In the genomic region with DNA sequence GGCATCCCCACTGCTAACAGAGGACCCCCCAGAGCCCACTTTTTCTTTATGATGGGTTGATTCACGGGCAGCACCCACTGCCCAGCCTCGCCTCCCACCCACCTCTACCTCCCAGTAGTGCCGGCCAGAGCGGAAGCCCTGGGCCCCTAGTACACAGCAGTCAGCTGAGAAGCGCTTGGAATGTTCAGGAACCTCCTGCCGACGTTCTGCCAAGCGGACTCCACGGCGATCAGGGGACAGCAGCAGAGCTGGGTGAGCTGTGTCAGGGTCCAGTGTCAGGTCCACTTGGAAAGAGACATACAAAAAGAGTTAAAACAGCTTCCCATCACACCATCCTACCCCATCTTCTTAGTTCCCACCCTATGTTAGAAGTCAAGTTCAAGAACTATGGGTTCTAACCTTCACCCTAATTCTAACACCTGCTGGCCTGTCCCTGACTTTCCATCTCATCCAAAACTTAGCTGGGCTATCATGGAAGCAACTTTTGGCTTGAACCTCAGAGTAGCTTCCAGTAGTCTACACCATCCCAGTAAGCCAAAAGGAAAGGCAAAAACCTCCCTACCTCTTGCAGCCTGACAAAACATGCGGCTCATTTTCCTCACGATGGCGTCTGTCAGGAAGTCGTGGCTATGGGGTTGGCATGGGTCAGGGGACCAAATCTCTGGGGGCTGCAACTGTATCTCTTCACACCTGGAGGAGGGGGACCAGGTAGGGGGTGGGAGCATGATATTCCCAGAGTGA, we compare ENCODE assay signal across 9 mouse cellular contexts. TPM values are rescaled to one million over a fixed set of nuclear protein-coding genes. Genes with fewer than 3 reads are reported as not detected.
A peak's percentile ranks its signal among the peaks of the same experiment; 100 is the strongest.
DNase-seq lines count a peak whose midpoint lies in the region; ATAC-seq and TF ChIP-seq lines count a peak whose summit lies in the region.
"Had no signal": no experiment of that assay in that cellular context is flagged by ENCODE, and none has a peak within 500 bp of the region (broad histone marks: within the 10 kb centered on the region; RNA-seq: fewer than 3 reads in every experiment).

No protein-coding gene starts in this region.

- TF ChIP-seq CTCF in layer of hippocampus, adult 2 months (conservative IDR thresholded peaks at IDR 0.05) = no peak

- H3K27me3 ChIP-seq in embryonic facial prominence, embryonic 12.5 days = no peaks in the 10 kb centered on the region
- H3K27me3 ChIP-seq in hindbrain, embryonic 16.5 days (replicated peaks; ENCODE audit: control insufficient read depth, insufficient read depth, low read length) = no peaks in the 10 kb centered on the region

- DNase-seq in layer of hippocampus, adult 2 months (ENCODE audit: low spot score in 2 of 2) = no peak
- DNase-seq in layer of hippocampus, adult 9-11 months = no peak
- DNase-seq in spleen, postnatal 10 days (ENCODE audit: low spot score in 2 of 2) = no peak
- no peak for DNase-seq in retina, postnatal 1 day
- DNase-seq: thymus, postnatal 4 days had no signal

- peaks cover 96% of the 10 kb centered on the region for H3K36me3 ChIP-seq in embryonic facial prominence, embryonic 12.5 days
- H3K36me3 ChIP-seq in hindbrain, embryonic 16.5 days (ENCODE audit: control insufficient read depth, insufficient read depth, low read length) = peaks cover 68% of the 10 kb centered on the region

- no peak overlapping the region for H3K4me2 ChIP-seq in embryonic facial prominence, embryonic 12.5 days (replicated peaks)
- H3K4me2 ChIP-seq in hindbrain, embryonic 16.5 days (ENCODE audit: low read length) = no peak overlapping the region

- no peaks in the 10 kb centered on the region for H3K4me1 ChIP-seq in embryonic facial prominence, embryonic 12.5 days
- H3K4me1 ChIP-seq in hindbrain, embryonic 16.5 days (ENCODE audit: control insufficient read depth, insufficient read depth, low read depth, low read length) = no peaks in the 10 kb centered on the region; the same call in 1 of the 2 replicates

- no peak overlapping the region for H3K4me3 ChIP-seq in layer of hippocampus, adult 2 months
- no peak overlapping the region for H3K4me3 ChIP-seq in embryonic facial prominence, embryonic 12.5 days
- no peak overlapping the region for H3K4me3 ChIP-seq in hindbrain, embryonic 16.5 days (ENCODE audit: low read length)
- H3K4me3 ChIP-seq: left cerebral cortex, adult 2 months had no signal

- H3K27ac ChIP-seq in layer of hippocampus, adult 2 months = peak overlapping the region; percentile 37
- H3K27ac ChIP-seq in embryonic facial prominence, embryonic 12.5 days = 0 out of 2 replicates have a peak overlapping the region, but pooled peaks have one; percentile 46
- H3K27ac ChIP-seq in hindbrain, embryonic 16.5 days (ENCODE audit: low read depth, low read length) = no peak overlapping the region

- WGBS in embryonic facial prominence, embryonic 12.5 days = 60% methylated on average over 14 of the region's 14 CpGs
- 61% methylated on average over 14 of the region's 14 CpGs for WGBS in hindbrain, embryonic 16.5 days

- H3K9ac ChIP-seq in embryonic facial prominence, embryonic 12.5 days = no peak overlapping the region
- H3K9ac ChIP-seq in hindbrain, embryonic 16.5 days (ENCODE audit: low read depth, low read length) = no peak overlapping the region

- no peaks in the 10 kb centered on the region for H3K9me3 ChIP-seq in embryonic facial prominence, embryonic 12.5 days
- no peaks in the 10 kb centered on the region for H3K9me3 ChIP-seq in hindbrain, embryonic 16.5 days (ENCODE audit: control insufficient read depth, low read length)

- 0 out of 2 replicates have a peak, but pooled peaks have one; percentile 47 for ATAC-seq in embryonic facial prominence, embryonic 12.5 days (ENCODE audit: insufficient number of reproducible peaks, insufficient read depth, low FRiP score, low TSS enrichment)
- ATAC-seq in hindbrain, embryonic 16.5 days = 0 out of 2 replicates have a peak, but pooled peaks have one; percentile 5
- ATAC-seq in megakaryocyte progenitor cell, adult 5-6 weeks (replicated peaks; ENCODE audit: poor library complexity) = peak; percentile 5; the same call in 1 of the 2 replicates

RNA-seq across cellular contexts. Expression of gene Rack1, which starts 7.6 kb away (rescaled TPM):
- total RNA-seq in layer of hippocampus, adult 2 months (2021) = 100 to 1,000 TPM; 226 to 240 TPM
- polyA plus RNA-seq in embryonic facial prominence, embryonic 12.5 days (2016; fragmentation: Nextera tagmentation; extraction: Ambion mirVana) = 660 and 665 TPM in 2 replicates
- polyA plus RNA-seq in hindbrain, embryonic 16.5 days (2015; fragmentation: Nextera tagmentation; extraction: Ambion mirVana) = 343 and 349 TPM in 2 replicates
- 3,057 and 3,071 TPM in 2 replicates for total RNA-seq in megakaryocyte progenitor cell, adult 5-6 weeks (2015)
- total RNA-seq in megakaryocyte progenitor cell, adult 5-6 weeks (2017) = 1,485 and 1,729 TPM in 2 replicates

RNA-seq across cellular contexts. Expression of gene Trim41, which starts 9.4 kb away (rescaled TPM):
- total RNA-seq in layer of hippocampus, adult 2 months (2021) = 10 to 100 TPM; 56.8 to 61.5 TPM
- polyA plus RNA-seq in embryonic facial prominence, embryonic 12.5 days (2016; fragmentation: Nextera tagmentation; extraction: Ambion mirVana) = 6.7 and 7.1 TPM in 2 replicates
- 6.5 and 7.1 TPM in 2 replicates for polyA plus RNA-seq in hindbrain, embryonic 16.5 days (2015; fragmentation: Nextera tagmentation; extraction: Ambion mirVana)
- 11.7 and 12.6 TPM in 2 replicates for total RNA-seq in megakaryocyte progenitor cell, adult 5-6 weeks (2015)
- 63.3 and 72.7 TPM in 2 replicates for total RNA-seq in megakaryocyte progenitor cell, adult 5-6 weeks (2017)

RNA-seq across cellular contexts. Expression of gene Trim7, which starts 18.2 kb away (rescaled TPM):
- total RNA-seq in layer of hippocampus, adult 2 months (2021) = 1 to 10 TPM; 2.6 to 2.8 TPM
- polyA plus RNA-seq in embryonic facial prominence, embryonic 12.5 days (2016; fragmentation: Nextera tagmentation; extraction: Ambion mirVana) = 0.65 and 1.5 TPM in 2 replicates
- polyA plus RNA-seq in hindbrain, embryonic 16.5 days (2015; fragmentation: Nextera tagmentation; extraction: Ambion mirVana) = 1.7 and 2.7 TPM in 2 replicates
- 0.12 and 0.32 TPM in 2 replicates for total RNA-seq in megakaryocyte progenitor cell, adult 5-6 weeks (2015)
- total RNA-seq in megakaryocyte progenitor cell, adult 5-6 weeks (2017) = 0.51 and 3.5 TPM in 2 replicates

RNA-seq across cellular contexts. Expression of gene Gm12184, which starts 18.7 kb away (rescaled TPM):
- 1 to 10 TPM in 1 of 2 experiments, under 1 TPM in 1; 0.79 to 1.3 TPM for total RNA-seq in layer of hippocampus, adult 2 months (2021)
- 6.9 and 7.0 TPM in 2 replicates for polyA plus RNA-seq in embryonic facial prominence, embryonic 12.5 days (2016; fragmentation: Nextera tagmentation; extraction: Ambion mirVana)
- 1.1 and 2.3 TPM in 2 replicates for polyA plus RNA-seq in hindbrain, embryonic 16.5 days (2015; fragmentation: Nextera tagmentation; extraction: Ambion mirVana)
- total RNA-seq in megakaryocyte progenitor cell, adult 5-6 weeks (2015) = 4.6 and 6.8 TPM in 2 replicates
- total RNA-seq in megakaryocyte progenitor cell, adult 5-6 weeks (2017) = 14.6 and 22.1 TPM in 2 replicates

Comparison
In these comparisons a context has a peak if more than half of its experiments do, and no peak if none do; other contexts are left out.
1. RNA of gene Rack1, which starts 7.6 kb away (total RNA-seq): 1,485 to 3,071 TPM in megakaryocyte progenitor cell, adult 5-6 weeks; 226 to 240 TPM in layer of hippocampus, adult 2 months; every median in the first group is over 4 times any median in the second.
2. Peak in every context shown above with its lines, with median percentiles within 50 percentile points of each other: ATAC-seq.